Mouse (Mus musculus) ES-Bruce4 (cell line): ENCODE results near the gene Orai2.

Experiments
- CTCF ChIP-seq: IDR thresholded peaks from one replicate; pipeline ENCODE4 v1.8.1; 2011; ENCODE audit warnings: low read depth, low read length
- EP300 ChIP-seq: IDR thresholded peaks from 2 replicates; pipeline ENCODE4 v1.6.1; 2011; ENCODE audit warnings: low read depth, low read length; ENCODE audit not compliant: insufficient read depth
- POLR2A ChIP-seq: IDR thresholded peaks from one replicate; pipeline ENCODE4 v1.8.1; 2011; ENCODE audit warnings: low read length; ENCODE audit not compliant: insufficient read depth

DNA sequence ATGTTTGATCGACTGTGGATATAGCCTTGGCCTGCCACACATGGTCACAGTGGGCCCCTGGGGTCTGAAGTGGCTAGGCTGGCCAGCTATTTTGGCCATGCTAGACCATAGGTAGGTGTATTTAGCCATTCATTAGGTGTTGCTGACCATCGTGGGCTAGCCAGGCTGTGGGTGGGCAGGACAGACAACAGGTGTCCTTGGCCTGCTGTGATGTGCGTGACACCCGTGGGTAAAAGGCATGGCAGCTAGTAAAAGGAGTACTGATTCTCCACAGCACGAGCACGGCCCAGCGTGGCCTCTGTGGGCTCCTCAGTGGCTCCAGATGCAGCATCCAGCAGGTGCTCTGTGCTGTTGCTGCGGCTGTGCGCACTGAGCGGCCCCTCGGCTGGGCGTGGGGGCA is 48.1 kb upstream of the Orai2 start:
- TF ChIP-seq CTCF (no peak), EP300 (no peak), POLR2A (no peak)
